Mouse (Mus musculus): Measurements from ENCODE around the gene Hcrtr1.
A peak's percentile ranks its signal among the peaks of the same experiment; 100 is the strongest.

The Hcrtr1 gene

GRCm38 (mm10) chr4:130167321-130167720, 28.2 kb upstream of the Hcrtr1 start:
- DNase-seq, result no peak

- DNase-seq, result no peak
Measured at GRCm38 (mm10) chr4:130166592-130166991, 27.4 kb upstream of the Hcrtr1 start.

GRCm38 (mm10) chr4:130166061-130166460, 26.9 kb upstream of the Hcrtr1 start:
- DNase-seq, result no peak

- DNase-seq, result no peak
Measured at GRCm38 (mm10) chr4:130164121-130164520, 25.0 kb upstream of the Hcrtr1 start.

GRCm38 (mm10) chr4:130163391-130163861, 24.3 kb upstream of the Hcrtr1 start:
- peak; percentile 64 for DNase-seq

- no peak for DNase-seq
Measured at GRCm38 (mm10) chr4:130161349-130161748, 22.2 kb upstream of the Hcrtr1 start.

- DNase-seq, result no peak
Measured at GRCm38 (mm10) chr4:130156812-130157371, 17.7 kb upstream of the Hcrtr1 start.

- DNase-seq, result no peak
Measured at GRCm38 (mm10) chr4:130154250-130154649, 15.1 kb upstream of the Hcrtr1 start.

- DNase-seq, result no peak
Measured at GRCm38 (mm10) chr4:130148405-130148804, 9.2 kb upstream of the Hcrtr1 start.

- no peak for DNase-seq
Measured at GRCm38 (mm10) chr4:130141786-130142185, 2.6 kb upstream of the Hcrtr1 start.

- no peak for DNase-seq
Measured at GRCm38 (mm10) chr4:130140992-130141402, 1.8 kb upstream of the Hcrtr1 start.

GRCm38 (mm10) chr4:130138441-130139213, 532 bp downstream of the Hcrtr1 start:
- DNase-seq, result peak; percentile 81

- no peak for DNase-seq
Measured at GRCm38 (mm10) chr4:130133399-130133798, 5.8 kb downstream of the Hcrtr1 start.

GRCm38 (mm10) chr4:130131448-130132105, 7.6 kb downstream of the Hcrtr1 start:
- no peak for DNase-seq

- DNase-seq, result peak; percentile 74
Measured at GRCm38 (mm10) chr4:130130641-130131350, 8.4 kb downstream of the Hcrtr1 start.

GRCm38 (mm10) chr4:130130082-130130481, 9.1 kb downstream of the Hcrtr1 start:
- peak; percentile 55 for DNase-seq

GRCm38 (mm10) chr4:130128907-130129306, 10.3 kb downstream of the Hcrtr1 start:
- no peak for DNase-seq

GRCm38 (mm10) chr4:130125935-130126334, 13.2 kb downstream of the Hcrtr1 start:
- no peak for DNase-seq

- no peak for DNase-seq
Measured at GRCm38 (mm10) chr4:130125164-130125563, 14.0 kb downstream of the Hcrtr1 start.

GRCm38 (mm10) chr4:130124110-130124509, 15.0 kb downstream of the Hcrtr1 start:
- no peak for DNase-seq

- no peak for DNase-seq
Measured at GRCm38 (mm10) chr4:130123020-130123419, 16.1 kb downstream of the Hcrtr1 start.

- no peak for DNase-seq
Measured at GRCm38 (mm10) chr4:130121560-130121959, 17.6 kb downstream of the Hcrtr1 start.

- no peak for DNase-seq
Measured at GRCm38 (mm10) chr4:130120752-130121151, 18.4 kb downstream of the Hcrtr1 start.
